Mouse (Mus musculus) layer of hippocampus, adult 8-10 months (tissue): ENCODE data around the gene Gm42791. TPM values are rescaled to one million over a fixed set of nuclear protein-coding genes. Genes with fewer than 3 reads are reported as not detected.

ENCODE experiments used
- DNase-seq, 2 experiments: peaks; one replicate each; pipeline ENCODE4 v3.0.0; 2022; ENCODE audit warnings: low spot score in 2 of 2
- total RNA-seq, 4 experiments: library from RNA; stranded (reverse); gene quantifications; 2 replicates each; pipeline ENCODE4 v1.2.4; 2022

The Gm42791 gene
- 10 to 100 TPM; 20.4 to 38.3 (median 34.6) TPM for total RNA-seq

- peak; percentile 96 to 98 for DNase-seq
These were observed at the start of gene Gm42791 for GRCm38 (mm10) chr5:148994706-148995414. Gene Gm42791, minus strand, starts transcription at chr5:148995147.

- DNase-seq = no peak
These were observed 49.1 kb upstream of the Gm42791 start for GRCm38 (mm10) chr5:149044067-149044466.

- no peak for DNase-seq
These were observed 48.3 kb upstream of the Gm42791 start for GRCm38 (mm10) chr5:149043240-149043639.

GRCm38 (mm10) chr5:149039825-149040224, 44.9 kb upstream of the Gm42791 start:
- DNase-seq = no peak

GRCm38 (mm10) chr5:149037729-149038128, 42.8 kb upstream of the Gm42791 start:
- peak; percentile 28 to 41 for DNase-seq

- DNase-seq = no peak
These were observed 42.0 kb upstream of the Gm42791 start for GRCm38 (mm10) chr5:149036920-149037319.

- DNase-seq = no peak
These were observed 37.5 kb upstream of the Gm42791 start for GRCm38 (mm10) chr5:149032438-149032837.

- peak; percentile 19 to 36 for DNase-seq
These were observed 36.3 kb upstream of the Gm42791 start for GRCm38 (mm10) chr5:149031199-149031750.

- DNase-seq = no peak
These were observed 35.2 kb upstream of the Gm42791 start for GRCm38 (mm10) chr5:149030103-149030502.

GRCm38 (mm10) chr5:149028394-149028793, 33.4 kb upstream of the Gm42791 start:
- DNase-seq = no peak

- DNase-seq = no peak
These were observed 32.4 kb upstream of the Gm42791 start for GRCm38 (mm10) chr5:149027389-149027788.

GRCm38 (mm10) chr5:149021120-149021519, 26.2 kb upstream of the Gm42791 start:
- DNase-seq = no peak

- DNase-seq = no peak
These were observed 25.7 kb upstream of the Gm42791 start for GRCm38 (mm10) chr5:149020681-149021062.

GRCm38 (mm10) chr5:149020059-149020680, 25.2 kb upstream of the Gm42791 start:
- DNase-seq = no peak

GRCm38 (mm10) chr5:149017666-149018415, 22.9 kb upstream of the Gm42791 start:
- no peak for DNase-seq

GRCm38 (mm10) chr5:149017181-149017580, 22.2 kb upstream of the Gm42791 start:
- no peak for DNase-seq

GRCm38 (mm10) chr5:149016261-149016660, 21.3 kb upstream of the Gm42791 start:
- no peak for DNase-seq

GRCm38 (mm10) chr5:149015335-149016201, 20.6 kb upstream of the Gm42791 start:
- DNase-seq = no peak

- no peak for DNase-seq
These were observed 19.8 kb upstream of the Gm42791 start for GRCm38 (mm10) chr5:149014600-149015268.

GRCm38 (mm10) chr5:149013817-149014508, 19.0 kb upstream of the Gm42791 start:
- no peak for DNase-seq
